Mouse (Mus musculus) kidney, embryonic 14.5 days (tissue): ENCODE results near the gene Lrpprc. TPM values are rescaled to one million over a fixed set of nuclear protein-coding genes. Genes with fewer than 3 reads are reported as not detected.

ENCODE experiments used
- ATAC-seq: fragments of 200-750 bp; cut with Nextera tagmentation; 2 replicates; pipeline ENCODE4 v1.8.0; 2017; ENCODE audit warnings: moderate number of reproducible peaks, mild to moderate bottlenecking, moderate TSS enrichment, moderate library complexity; ENCODE audit not compliant: low FRiP score, low TSS enrichment
- H3K27ac ChIP-seq: fragments of 300-500 bp; sonication (generic); 2 replicates; pipeline ENCODE4 v1.5.1; 2014; ENCODE audit warnings: low read depth, mild to moderate bottlenecking, low read length, moderate library complexity, mixed read lengths
- H3K27me3 ChIP-seq: fragments of 300-500 bp; sonication (generic); 2 replicates; pipeline ENCODE4 v1.6.1; 2014; ENCODE audit warnings: mild to moderate bottlenecking, low read length; ENCODE audit not compliant: control insufficient read depth, insufficient read depth
- H3K36me3 ChIP-seq: fragments of 300-500 bp; sonication (generic); 2 replicates; pipeline ENCODE4 v1.6.1; 2014; ENCODE audit warnings: low read length, mixed read lengths; ENCODE audit not compliant: control insufficient read depth, insufficient read depth
- H3K4me1 ChIP-seq: fragments of 300-500 bp; sonication (generic); 2 replicates; pipeline ENCODE4 v1.6.1; 2014; ENCODE audit warnings: low read length, mixed read lengths; ENCODE audit not compliant: control insufficient read depth, insufficient read depth
- H3K4me2 ChIP-seq: fragments of 300-500 bp; sonication (generic); replicated peaks from 2 replicates; pipeline ENCODE4 v1.6.1; 2014; ENCODE audit warnings: low read depth, mild to moderate bottlenecking, low read length
- H3K4me3 ChIP-seq: fragments of 300-500 bp; sonication (generic); 2 replicates; pipeline ENCODE4 v1.5.1; 2014; ENCODE audit warnings: mild to moderate bottlenecking, low read length
- H3K9ac ChIP-seq: fragments of 300-500 bp; sonication (generic); 2 replicates; pipeline ENCODE4 v1.6.1; 2014; ENCODE audit warnings: low read depth, mild to moderate bottlenecking, low read length, moderate library complexity
- H3K9me3 ChIP-seq: fragments of 300-500 bp; sonication (generic); 2 replicates; pipeline ENCODE4 v1.6.1; 2016; ENCODE audit warnings: low read length; ENCODE audit not compliant: control insufficient read depth
- WGBS: fragments of 180-500 bp; shearing (Covaris S2); extraction: QIAGEN DNeasy Blood & Tissue Kit; methylation state at CpG from one replicate; pipeline ENCODE4 v1.1.7; 2014; 5-methylcytosine and 5-hydroxymethylcytosine counted together
- polyA plus RNA-seq: library from polyadenylated mRNA; unstranded; fragments of >200 nt; fragmentation: Nextera tagmentation; extraction: Ambion mirVana; gene quantifications from 2 replicates; pipeline ENCODE4 v1.2.1, GENCODE M21; 2014

Gene Lrpprc
- polyA plus RNA-seq, 1 experiment from 2014 or later = 64.7 TPM

DNA sequence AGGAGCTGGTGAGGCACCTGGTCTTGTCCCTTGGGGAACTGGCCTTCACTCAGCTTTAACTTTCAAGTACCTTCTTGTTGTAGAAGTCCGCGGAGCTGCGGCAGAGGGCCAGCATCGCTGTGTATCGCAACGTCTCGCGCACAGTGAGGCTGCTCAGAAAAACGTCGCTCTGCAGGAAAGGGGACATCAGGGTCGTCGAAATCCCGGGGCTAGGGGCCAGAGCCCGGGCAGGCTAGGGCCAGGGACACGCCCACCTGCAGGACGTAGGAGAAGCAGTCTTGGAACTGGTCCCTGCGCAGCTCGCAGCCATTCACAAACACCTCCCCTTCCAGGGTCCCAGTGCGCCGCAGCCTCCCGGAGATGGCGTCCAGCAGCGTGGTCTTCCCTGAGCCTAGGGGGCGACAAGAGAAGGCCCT is 114.6 kb downstream of the Lrpprc start, which contains the start of gene Abcg8:
Gene Abcg8, plus strand, starts transcription at position 352 of the 416 bp plus-strand sequence.
- H3K4me1 ChIP-seq = peaks cover 5% of the 10 kb centered on the region
- WGBS = under 1% methylated on average over 24 of the region's 24 CpGs
- H3K27ac ChIP-seq = no peak within 1 kb of the TSS
- H3K27me3 ChIP-seq = no peaks in the 10 kb centered on the region
- H3K4me2 ChIP-seq = peak within 1 kb of the TSS; percentile 62
- H3K4me3 ChIP-seq = peak within 1 kb of the TSS; percentile 30
- ATAC-seq = peak; percentile 63
- H3K36me3 ChIP-seq = no peaks in the 10 kb centered on the region
- peak within 1 kb of the TSS; percentile 35; the same call in 1 of the 2 replicates for H3K9ac ChIP-seq
- no peaks in the 10 kb centered on the region for H3K9me3 ChIP-seq

DNA sequence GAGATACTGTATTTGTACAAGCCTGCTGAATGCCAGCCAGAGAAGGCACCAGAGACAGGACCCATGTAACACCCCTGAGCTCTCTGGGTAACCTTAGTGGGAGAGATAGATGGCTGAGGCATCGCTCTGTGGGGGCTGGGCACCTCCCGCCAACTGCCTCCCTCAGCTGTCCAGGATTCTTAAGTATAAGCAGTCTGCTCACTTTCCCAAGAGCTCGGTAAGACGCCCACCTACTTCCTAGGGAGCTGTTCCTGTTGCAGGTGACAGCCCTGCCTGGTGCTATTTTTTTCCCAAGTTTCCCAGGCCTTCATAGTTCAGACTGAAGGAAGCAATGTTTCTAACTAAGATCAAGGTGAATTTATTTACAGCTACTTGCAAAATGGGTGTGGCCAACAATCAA is 115.4 kb downstream of the Lrpprc start:
- H3K9me3 ChIP-seq = no peaks in the 10 kb centered on the region
- 50% methylated on average over 4 of the region's 4 CpGs for WGBS
- peak overlapping the region; percentile 30; the same call in 1 of the 2 replicates for H3K4me3 ChIP-seq
- no peaks in the 10 kb centered on the region for H3K27me3 ChIP-seq
- H3K4me1 ChIP-seq = peaks cover 5% of the 10 kb centered on the region
- no peaks in the 10 kb centered on the region for H3K36me3 ChIP-seq
- no peak for ATAC-seq
- H3K4me2 ChIP-seq = peak overlapping the region; percentile 62
- H3K27ac ChIP-seq = no peak overlapping the region
- no peak overlapping the region for H3K9ac ChIP-seq

DNA sequence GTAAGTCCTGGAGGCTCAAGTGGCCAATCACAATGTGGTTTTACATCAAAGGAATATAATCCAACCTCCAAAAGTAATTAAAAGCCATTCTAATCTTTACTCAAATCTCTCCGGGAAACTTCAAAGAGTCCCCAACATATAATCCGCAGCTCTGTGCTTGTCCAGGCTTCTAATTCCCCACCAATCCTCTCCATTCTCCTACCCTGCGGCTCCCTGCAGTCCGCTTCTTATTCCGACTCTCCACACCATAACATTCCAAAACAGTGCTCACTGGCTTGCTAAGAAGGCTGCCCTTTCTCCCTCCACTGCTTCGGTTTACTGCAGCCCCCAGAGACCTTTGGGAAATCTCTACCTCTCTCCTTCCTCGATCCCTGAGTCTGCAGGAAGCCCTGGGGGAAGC is 116.5 kb downstream of the Lrpprc start:
- 27% methylated on average over 7 of the region's 7 CpGs for WGBS
- Histone ChIP-seq H3K27ac (no peak overlapping the region), H3K4me1 (peaks cover 5% of the 10 kb centered on the region), H3K4me3 (no peak overlapping the region), H3K9me3 (no peaks in the 10 kb centered on the region), H3K4me2 (0 out of 2 replicates have a peak overlapping the region, but pooled peaks have one; percentile 10), H3K27me3 (no peaks in the 10 kb centered on the region), H3K36me3 (no peaks in the 10 kb centered on the region), H3K9ac (no peak overlapping the region)
- ATAC-seq = no peak

DNA sequence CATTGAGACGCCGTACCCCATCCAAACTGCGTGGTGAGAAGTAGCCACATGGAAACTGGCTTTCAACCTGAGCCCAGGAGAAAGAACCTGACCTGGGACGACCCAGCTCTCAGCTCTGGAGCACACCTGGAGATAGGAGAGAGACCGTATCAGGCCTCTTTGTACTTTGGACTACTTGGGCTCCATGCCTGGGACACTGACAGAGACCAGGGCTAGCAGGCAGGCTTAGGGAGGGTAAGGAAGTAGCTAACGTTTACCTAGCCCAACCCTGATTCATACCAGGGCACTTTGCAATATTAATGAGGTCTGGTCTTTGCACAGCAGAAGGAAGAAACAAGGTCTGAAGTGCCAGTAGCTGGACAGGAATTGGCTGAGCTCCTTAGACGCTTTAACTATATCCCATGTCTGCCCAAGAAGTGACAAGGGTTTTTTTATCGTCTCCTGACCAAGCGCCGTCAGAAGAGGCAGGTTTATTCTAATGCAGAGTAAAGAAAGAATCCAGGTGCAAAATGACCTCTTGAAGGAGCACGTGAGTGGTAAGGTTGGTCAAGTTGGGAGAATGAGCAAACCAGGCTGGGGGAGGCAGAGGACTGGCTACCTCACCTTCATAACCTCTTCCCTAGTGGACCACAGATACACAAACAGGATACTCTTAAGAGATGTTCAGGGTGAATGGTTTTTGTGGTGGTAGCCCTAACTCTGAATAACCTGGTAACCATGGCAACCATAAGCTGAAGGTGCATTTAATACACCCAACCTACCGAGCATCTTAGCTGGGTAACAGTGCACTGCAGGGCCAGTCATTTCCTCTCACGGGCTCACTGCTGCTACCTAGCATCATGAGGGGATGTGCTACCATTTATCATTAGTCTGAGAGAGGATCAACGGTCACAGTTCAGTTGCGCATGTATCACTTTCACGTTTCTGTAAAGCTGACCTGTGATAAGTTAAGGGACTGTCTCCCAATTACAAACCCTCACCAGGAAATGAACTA is 117.9 kb downstream of the Lrpprc start:
- H3K4me1 ChIP-seq = peaks cover 5% of the 10 kb centered on the region
- H3K36me3 ChIP-seq = no peaks in the 10 kb centered on the region
- H3K27me3 ChIP-seq = no peaks in the 10 kb centered on the region
- no peak overlapping the region for H3K9ac ChIP-seq
- H3K9me3 ChIP-seq = no peaks in the 10 kb centered on the region
- H3K27ac ChIP-seq = no peak overlapping the region
- no peak overlapping the region for H3K4me2 ChIP-seq
- H3K4me3 ChIP-seq = no peak overlapping the region
- WGBS = 48% methylated on average over 16 of the region's 16 CpGs
- ATAC-seq = no peak

DNA sequence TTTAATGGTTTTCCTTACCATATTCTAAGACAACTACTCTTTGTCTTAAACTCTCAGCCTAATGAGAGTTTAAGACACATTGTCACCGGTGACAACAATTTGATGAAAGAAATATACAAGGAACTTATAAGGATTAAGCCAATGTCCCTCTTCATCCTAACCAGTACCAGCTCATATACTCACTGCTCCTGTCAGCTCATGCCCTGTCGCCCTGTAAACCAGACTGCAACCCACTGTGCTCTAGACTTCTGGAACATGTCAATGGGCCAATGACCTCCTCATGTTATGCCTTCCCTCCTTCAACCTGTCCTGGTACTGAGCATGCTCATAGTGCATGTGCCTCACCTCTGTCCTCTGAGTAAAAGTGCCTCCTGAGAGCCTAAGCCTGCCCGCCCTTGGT is 122.7 kb downstream of the Lrpprc start:
- H3K4me3 ChIP-seq = no peak overlapping the region
- H3K36me3 ChIP-seq = no peaks in the 10 kb centered on the region
- no peak overlapping the region for H3K4me2 ChIP-seq
- no peak for ATAC-seq
- no peaks in the 10 kb centered on the region for H3K9me3 ChIP-seq
- peaks cover 17% of the 10 kb centered on the region for H3K4me1 ChIP-seq
- no peak overlapping the region for H3K9ac ChIP-seq
- no peak overlapping the region for H3K27ac ChIP-seq
- no peaks in the 10 kb centered on the region for H3K27me3 ChIP-seq
- WGBS = 90% methylated on average over 3 of the region's 3 CpGs

DNA sequence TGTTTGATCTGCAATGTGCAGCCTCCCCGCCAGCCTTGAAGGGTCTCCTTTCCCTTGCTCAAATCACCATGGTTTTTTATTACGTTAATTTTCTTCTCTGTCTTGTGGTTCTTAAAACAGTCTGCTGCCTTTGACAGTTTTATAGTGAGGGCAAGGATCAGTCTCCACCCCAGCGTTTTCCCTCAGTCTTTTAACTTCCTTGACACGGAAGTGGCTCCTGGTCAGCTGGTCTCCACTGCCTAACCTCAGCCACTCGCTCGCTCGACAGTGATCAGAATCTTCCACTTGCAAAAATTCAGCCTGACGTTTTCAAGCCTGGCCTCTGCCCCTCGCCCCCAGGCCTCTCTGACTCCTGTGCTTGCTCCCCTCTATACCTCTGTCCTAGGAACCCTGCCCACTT is 124.9 kb downstream of the Lrpprc start:
- Histone ChIP-seq H3K9me3 (no peaks in the 10 kb centered on the region), H3K4me1 (peaks cover 17% of the 10 kb centered on the region; the same call in 1 of the 2 replicates), H3K4me2 (peak overlapping the region; percentile 17; the same call in 1 of the 2 replicates), H3K36me3 (no peaks in the 10 kb centered on the region), H3K27me3 (no peaks in the 10 kb centered on the region), H3K27ac (0 out of 2 replicates have a peak overlapping the region, but pooled peaks have one; percentile 26), H3K4me3 (no peak overlapping the region), H3K9ac (no peak overlapping the region)
- peak; percentile 70 for ATAC-seq
- whole genome bisulfite sequencing = 6% methylated on average over 9 of the region's 9 CpGs

DNA sequence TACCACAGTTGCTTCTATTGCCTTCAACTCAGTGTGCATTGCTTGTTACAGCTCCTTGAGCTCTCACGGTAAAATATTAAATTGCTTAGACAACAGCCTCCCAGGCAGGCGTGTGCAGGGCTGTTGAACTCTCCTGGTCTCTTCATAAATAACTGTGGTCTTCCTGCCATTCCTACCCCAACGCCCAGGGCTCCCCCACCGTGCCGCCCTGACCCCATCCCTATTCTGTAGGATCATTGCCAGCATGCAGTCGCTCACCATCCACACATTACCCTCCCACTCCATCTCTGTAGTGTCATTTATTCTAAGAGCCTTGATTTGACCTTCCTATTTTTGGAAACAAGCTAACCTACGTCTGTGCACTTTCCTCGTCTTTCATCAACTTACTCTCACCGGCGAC is 125.5 kb downstream of the Lrpprc start:
- peaks cover 17% of the 10 kb centered on the region; the same call in 1 of the 2 replicates for H3K4me1 ChIP-seq
- peak overlapping the region; percentile 26; the same call in 1 of the 2 replicates for H3K27ac ChIP-seq
- no peak overlapping the region for H3K9ac ChIP-seq
- H3K9me3 ChIP-seq = no peaks in the 10 kb centered on the region
- no peaks in the 10 kb centered on the region for H3K36me3 ChIP-seq
- WGBS = 19% methylated on average over 10 of the region's 10 CpGs
- ATAC-seq = peak; percentile 65
- no peak overlapping the region for H3K4me3 ChIP-seq
- H3K4me2 ChIP-seq = peak overlapping the region; percentile 13; the same call in 1 of the 2 replicates
- no peaks in the 10 kb centered on the region for H3K27me3 ChIP-seq

DNA sequence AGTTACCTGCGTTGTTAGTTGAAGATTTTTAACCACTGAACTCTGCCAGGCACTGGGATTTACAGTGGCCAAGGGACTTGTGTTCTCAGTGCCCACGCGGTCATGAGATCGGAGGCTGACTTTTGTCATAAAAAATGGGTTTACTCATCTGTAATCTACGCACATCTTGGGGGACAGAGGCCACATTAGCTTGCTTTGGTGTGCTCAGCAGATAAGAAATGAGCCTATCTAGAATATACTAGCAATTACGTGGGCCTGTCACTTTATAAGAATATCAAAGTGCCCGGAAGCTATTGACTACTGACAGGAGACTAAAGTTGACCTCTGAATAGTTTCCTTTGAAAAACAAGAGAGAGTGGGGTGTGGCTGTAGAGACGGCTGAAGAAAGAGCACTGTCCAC is 131.6 kb downstream of the Lrpprc start:
- Histone ChIP-seq H3K4me3 (no peak overlapping the region), H3K27ac (no peak overlapping the region), H3K36me3 (no peaks in the 10 kb centered on the region), H3K4me1 (no peaks in the 10 kb centered on the region), H3K27me3 (no peaks in the 10 kb centered on the region), H3K9ac (no peak overlapping the region), H3K9me3 (no peaks in the 10 kb centered on the region), H3K4me2 (no peak overlapping the region)
- 70% methylated on average over 8 of the region's 8 CpGs for WGBS
- ATAC-seq = no peak

DNA sequence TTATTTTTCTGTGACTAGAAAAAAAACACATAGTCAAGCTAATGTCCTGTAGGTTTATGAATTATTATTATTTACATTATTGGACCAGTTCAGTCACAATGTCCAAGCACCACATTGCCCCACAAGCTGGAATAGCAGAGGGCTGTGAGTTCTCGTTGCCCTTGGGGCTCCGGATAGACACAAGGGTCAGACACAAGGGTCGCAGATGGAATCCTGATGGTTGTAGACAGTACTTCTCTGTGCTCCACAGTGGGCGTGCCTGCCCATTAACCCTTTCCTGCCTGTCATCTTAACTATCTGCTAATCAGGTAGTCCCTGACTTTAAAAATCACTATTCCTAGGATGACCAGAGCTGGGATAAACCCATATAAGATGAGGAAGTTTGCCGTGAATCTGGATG is 132.4 kb downstream of the Lrpprc start:
- Histone ChIP-seq H3K4me1 (no peaks in the 10 kb centered on the region), H3K4me2 (no peak overlapping the region), H3K27me3 (no peaks in the 10 kb centered on the region), H3K4me3 (no peak overlapping the region), H3K9ac (no peak overlapping the region), H3K36me3 (no peaks in the 10 kb centered on the region), H3K9me3 (no peaks in the 10 kb centered on the region), H3K27ac (no peak overlapping the region)
- 30% methylated on average over 5 of the region's 5 CpGs for WGBS
- ATAC-seq = no peak
